Mouse (Mus musculus) embryonic facial prominence, embryonic 13.5 days (tissue): ENCODE data around the gene Ticrr. TPM values are rescaled to one million over a fixed set of nuclear protein-coding genes. Genes with fewer than 3 reads are reported as not detected.

Experiments
- ATAC-seq: fragments of 200-750 bp; cut with Nextera tagmentation; 2 replicates; pipeline ENCODE4 v1.8.0; 2017; ENCODE audit warnings: low read depth; ENCODE audit not compliant: insufficient number of reproducible peaks, insufficient read depth, low FRiP score, low TSS enrichment
- H3K27ac ChIP-seq: fragments of 300-500 bp; sonication (generic); 2 replicates; pipeline ENCODE4 v1.5.1; 2015; ENCODE audit warnings: moderate library complexity, mild to moderate bottlenecking, inconsistent platforms
- H3K27me3 ChIP-seq: fragments of 300-500 bp; sonication (generic); 2 replicates; pipeline ENCODE4 v1.6.1; 2015; ENCODE audit warnings: mild to moderate bottlenecking, inconsistent platforms
- H3K36me3 ChIP-seq: fragments of 300-500 bp; sonication (generic); 2 replicates; pipeline ENCODE4 v1.6.1; 2015; ENCODE audit warnings: mild to moderate bottlenecking, inconsistent platforms
- H3K4me1 ChIP-seq: fragments of 300-500 bp; sonication (generic); 2 replicates; pipeline ENCODE4 v1.6.1; 2015; ENCODE audit warnings: inconsistent platforms
- H3K4me2 ChIP-seq: fragments of 300-500 bp; sonication (generic); 2 replicates; pipeline ENCODE4 v1.6.1; 2015; ENCODE audit warnings: moderate library complexity, mild to moderate bottlenecking, inconsistent platforms
- H3K4me3 ChIP-seq: fragments of 300-500 bp; sonication (generic); 2 replicates; pipeline ENCODE4 v1.5.1; 2015; ENCODE audit warnings: mild to moderate bottlenecking, inconsistent platforms
- H3K9ac ChIP-seq: fragments of 300-500 bp; sonication (generic); 2 replicates; pipeline ENCODE4 v1.6.1; 2015; ENCODE audit warnings: mild to moderate bottlenecking, inconsistent platforms
- H3K9me3 ChIP-seq: fragments of 300-500 bp; sonication (generic); 2 replicates; pipeline ENCODE4 v1.6.1; 2016; ENCODE audit warnings: inconsistent platforms
- WGBS: fragments of 180-500 bp; shearing (Covaris S2); methylation state at CpG from one replicate; pipeline ENCODE4 v1.1.7; 2015; ENCODE audit warnings: mixed read lengths; 5-methylcytosine and 5-hydroxymethylcytosine counted together
- polyA plus RNA-seq: library from polyadenylated mRNA; unstranded; fragments of >200 nt; fragmentation: Nextera tagmentation; extraction: Ambion mirVana; gene quantifications from 2 replicates; pipeline ENCODE4 v1.2.1, GENCODE M21; 2015

Ticrr gene
- 10.2 and 10.9 TPM in 2 replicates for polyA plus RNA-seq

- Histone ChIP-seq H3K4me3 (peak within 1 kb of the TSS; percentile 95), H3K27me3 (no peaks in the 10 kb centered on the region), H3K36me3 (no peaks in the 10 kb centered on the region), H3K4me2 (peak within 1 kb of the TSS; percentile 96), H3K27ac (peak within 1 kb of the TSS; percentile 48), H3K4me1 (peaks cover 31% of the 10 kb centered on the region), H3K9me3 (no peaks in the 10 kb centered on the region), H3K9ac (peak within 1 kb of the TSS; percentile 90)
- peak; percentile 98 for ATAC-seq
- under 1% methylated on average over 39 of the region's 39 CpGs for WGBS
Measured at GRCm38 (mm10) chr7:79659578-79660290, at the start of gene Ticrr. TSS of gene Ticrr (plus strand) at chr7:79660196.

- H3K4me1 ChIP-seq, result peaks cover 11% of the 10 kb centered on the region
- no peak overlapping the region for H3K27ac ChIP-seq
- 59% methylated on average over 9 of the region's 9 CpGs for WGBS
- ATAC-seq, result no peak
- H3K9me3 ChIP-seq, result no peaks in the 10 kb centered on the region
- H3K4me3 ChIP-seq, result no peak overlapping the region
- no peak overlapping the region for H3K4me2 ChIP-seq
- no peak overlapping the region for H3K9ac ChIP-seq
- peaks cover 88% of the 10 kb centered on the region for H3K27me3 ChIP-seq
- H3K36me3 ChIP-seq, result no peaks in the 10 kb centered on the region
Measured at GRCm38 (mm10) chr7:79611901-79612300, 48.1 kb upstream of the Ticrr start.

- Histone ChIP-seq H3K4me1 (0 out of 2 replicates have a peak, but pooled peaks cover 8% of the 10 kb centered on the region), H3K27ac (no peak overlapping the region), H3K27me3 (peaks cover 88% of the 10 kb centered on the region), H3K9ac (no peak overlapping the region), H3K4me3 (no peak overlapping the region), H3K36me3 (no peaks in the 10 kb centered on the region), H3K4me2 (no peak overlapping the region), H3K9me3 (no peaks in the 10 kb centered on the region)
- WGBS, result 14% methylated on average over 6 of the region's 6 CpGs
- ATAC-seq, result no peak
Measured at GRCm38 (mm10) chr7:79612783-79613182, 47.2 kb upstream of the Ticrr start.

GRCm38 (mm10) chr7:79613314-79613713 is 46.7 kb upstream of the Ticrr start:
- Histone ChIP-seq H3K36me3 (no peaks in the 10 kb centered on the region), H3K27me3 (peaks cover 88% of the 10 kb centered on the region), H3K9me3 (no peaks in the 10 kb centered on the region), H3K9ac (no peak overlapping the region), H3K27ac (no peak overlapping the region), H3K4me1 (0 out of 2 replicates have a peak, but pooled peaks cover 8% of the 10 kb centered on the region), H3K4me2 (no peak overlapping the region), H3K4me3 (no peak overlapping the region)
- WGBS, result 63% methylated on average over 11 of the region's 11 CpGs
- ATAC-seq, result no peak

GRCm38 (mm10) chr7:79615008-79615407 is 45.0 kb upstream of the Ticrr start:
- H3K36me3 ChIP-seq, result no peaks in the 10 kb centered on the region
- no peak overlapping the region for H3K9ac ChIP-seq
- no peak overlapping the region for H3K4me3 ChIP-seq
- no peak overlapping the region for H3K27ac ChIP-seq
- 85% methylated on average over 4 of the region's 4 CpGs for WGBS
- no peak overlapping the region for H3K4me2 ChIP-seq
- ATAC-seq, result no peak
- 0 out of 2 replicates have a peak, but pooled peaks cover 8% of the 10 kb centered on the region for H3K4me1 ChIP-seq
- H3K9me3 ChIP-seq, result no peaks in the 10 kb centered on the region
- H3K27me3 ChIP-seq, result peaks cover 87% of the 10 kb centered on the region

- no peak overlapping the region for H3K27ac ChIP-seq
- peaks cover 79% of the 10 kb centered on the region for H3K27me3 ChIP-seq
Measured at GRCm38 (mm10) chr7:79615941-79616340, 44.1 kb upstream of the Ticrr start.

GRCm38 (mm10) chr7:79617418-79617817 is 42.6 kb upstream of the Ticrr start, which contains the start of gene Rhcg:
TSS of gene Rhcg (minus strand) at chr7:79617657.
- ATAC-seq, result no peak
- 12% methylated on average over 33 of the region's 33 CpGs for WGBS
- Histone ChIP-seq H3K9ac (no peak within 1 kb of the TSS), H3K4me2 (peak within 1 kb of the TSS; percentile 48), H3K27me3 (peaks cover 68% of the 10 kb centered on the region), H3K27ac (no peak within 1 kb of the TSS), H3K36me3 (no peaks in the 10 kb centered on the region), H3K9me3 (no peaks in the 10 kb centered on the region), H3K4me1 (0 out of 2 replicates have a peak, but pooled peaks cover 4% of the 10 kb centered on the region), H3K4me3 (peak within 1 kb of the TSS; percentile 18)

More at GRCm38 (mm10) chr7:79615941-79616340, 44.1 kb upstream of the Ticrr start:
- no peaks in the 10 kb centered on the region for H3K9me3 ChIP-seq
- H3K4me3 ChIP-seq, result no peak overlapping the region
- H3K4me1 ChIP-seq, result 0 out of 2 replicates have a peak, but pooled peaks cover 8% of the 10 kb centered on the region
- H3K4me2 ChIP-seq, result no peak overlapping the region
- no peak for ATAC-seq
- 74% methylated on average over 1 of the region's 1 CpGs for WGBS
- H3K9ac ChIP-seq, result no peak overlapping the region
- H3K36me3 ChIP-seq, result no peaks in the 10 kb centered on the region

GRCm38 (mm10) chr7:79619493-79619892 is 40.5 kb upstream of the Ticrr start:
- Histone ChIP-seq H3K9me3 (no peaks in the 10 kb centered on the region), H3K4me2 (no peak overlapping the region), H3K27me3 (peaks cover 52% of the 10 kb centered on the region), H3K4me3 (no peak overlapping the region), H3K9ac (no peak overlapping the region), H3K36me3 (no peaks in the 10 kb centered on the region), H3K4me1 (0 out of 2 replicates have a peak, but pooled peaks cover 4% of the 10 kb centered on the region), H3K27ac (no peak overlapping the region)
- 71% methylated on average over 4 of the region's 4 CpGs for WGBS
- no peak for ATAC-seq

- Histone ChIP-seq H3K9ac (no peak overlapping the region), H3K9me3 (no peaks in the 10 kb centered on the region), H3K36me3 (no peaks in the 10 kb centered on the region), H3K27me3 (peaks cover 16% of the 10 kb centered on the region), H3K27ac (no peak overlapping the region), H3K4me1 (no peaks in the 10 kb centered on the region), H3K4me2 (no peak overlapping the region), H3K4me3 (no peak overlapping the region)
- ATAC-seq, result no peak
- WGBS, result 72% methylated on average over 8 of the region's 8 CpGs
Measured at GRCm38 (mm10) chr7:79623086-79623485, 36.9 kb upstream of the Ticrr start.

GRCm38 (mm10) chr7:79626170-79626569 is 33.8 kb upstream of the Ticrr start:
- ATAC-seq, result no peak
- no peaks in the 10 kb centered on the region; the same call in 1 of the 2 replicates for H3K27me3 ChIP-seq
- H3K4me2 ChIP-seq, result no peak overlapping the region
- H3K9ac ChIP-seq, result no peak overlapping the region
- H3K36me3 ChIP-seq, result no peaks in the 10 kb centered on the region
- 80% methylated on average over 5 of the region's 5 CpGs for WGBS
- no peak overlapping the region for H3K4me3 ChIP-seq
- no peak overlapping the region for H3K27ac ChIP-seq
- no peaks in the 10 kb centered on the region for H3K9me3 ChIP-seq
- no peaks in the 10 kb centered on the region for H3K4me1 ChIP-seq

GRCm38 (mm10) chr7:79628271-79628913 is 31.6 kb upstream of the Ticrr start:
- no peak for ATAC-seq
- WGBS, result 61% methylated on average over 4 of the region's 4 CpGs
- no peak overlapping the region for H3K4me3 ChIP-seq
- no peaks in the 10 kb centered on the region for H3K9me3 ChIP-seq
- no peak overlapping the region for H3K9ac ChIP-seq
- peaks cover 5% of the 10 kb centered on the region for H3K27me3 ChIP-seq
- H3K4me2 ChIP-seq, result no peak overlapping the region
- no peaks in the 10 kb centered on the region for H3K4me1 ChIP-seq
- no peaks in the 10 kb centered on the region for H3K36me3 ChIP-seq
- H3K27ac ChIP-seq, result no peak overlapping the region
